Mouse (Mus musculus): ENCODE data around the gene Fbxw7.

GRCm38 (mm10) chr3:85012889-85013288 is 197.8 kb downstream of the Fbxw7 start:
- TF ChIP-seq POLR2A (IDR thresholded peaks at IDR 0.05; ENCODE audit: insufficient read depth, low read depth, low read length) (no peak), CTCF (IDR thresholded peaks at IDR 0.05; ENCODE audit: insufficient read depth, low read depth, low read length) (no peak)

Data from olfactory bulb, adult 2 months (tissue).